Mouse (Mus musculus): Measurements from ENCODE around the gene D430041D05Rik. TPM values are rescaled to one million over a fixed set of nuclear protein-coding genes. Genes with fewer than 3 reads are reported as not detected.

D430041D05Rik gene
- polyA plus RNA-seq, 1 experiment from 2014 or later, result 1.1 TPM

DNA sequence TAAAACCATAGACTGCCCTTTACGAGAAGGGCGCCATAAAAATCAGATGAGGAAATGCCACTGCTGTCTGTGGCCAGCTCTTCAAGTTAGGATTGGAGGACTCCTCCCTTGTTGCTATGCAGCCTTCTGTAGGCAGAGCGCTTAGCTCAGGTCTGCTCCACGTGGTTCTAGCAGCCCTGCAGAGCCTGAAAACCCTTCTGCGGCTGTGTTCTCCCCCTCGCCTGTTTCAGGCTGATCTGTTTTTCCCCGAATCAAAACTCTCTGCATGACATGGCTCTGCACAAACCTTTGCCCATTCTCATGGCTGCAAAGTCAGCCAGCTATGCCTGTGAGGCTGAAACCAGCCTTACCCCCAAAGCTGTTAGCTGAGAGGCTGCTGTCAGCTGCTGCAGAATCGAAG is 91.9 kb downstream of the D430041D05Rik start:
- 64% methylated on average over 8 of the region's 8 CpGs for WGBS
- Histone ChIP-seq H3K9me3 (replicated peaks; ENCODE audit: control insufficient read depth, low read length) (no peaks in the 10 kb centered on the region), H3K4me1 (ENCODE audit: control insufficient read depth, insufficient read depth, low read length) (no peaks in the 10 kb centered on the region), H3K27ac (replicated peaks; ENCODE audit: low read depth, low read length) (no peak overlapping the region), H3K4me2 (ENCODE audit: low read depth, low read length) (no peak overlapping the region), H3K27me3 (ENCODE audit: control insufficient read depth, insufficient read depth, low read length) (no peaks in the 10 kb centered on the region), H3K9ac (replicated peaks; ENCODE audit: low read length) (no peak overlapping the region), H3K4me3 (ENCODE audit: low read depth, low read length) (no peak overlapping the region), H3K36me3 (replicated peaks; ENCODE audit: control insufficient read depth, insufficient read depth, low read depth, low read length) (no peaks in the 10 kb centered on the region)
- DNase-seq (ENCODE audit: low spot score), result no peak
- ATAC-seq (replicated peaks; ENCODE audit: insufficient number of reproducible peaks, low FRiP score, low TSS enrichment, low read depth), result no peak

DNA sequence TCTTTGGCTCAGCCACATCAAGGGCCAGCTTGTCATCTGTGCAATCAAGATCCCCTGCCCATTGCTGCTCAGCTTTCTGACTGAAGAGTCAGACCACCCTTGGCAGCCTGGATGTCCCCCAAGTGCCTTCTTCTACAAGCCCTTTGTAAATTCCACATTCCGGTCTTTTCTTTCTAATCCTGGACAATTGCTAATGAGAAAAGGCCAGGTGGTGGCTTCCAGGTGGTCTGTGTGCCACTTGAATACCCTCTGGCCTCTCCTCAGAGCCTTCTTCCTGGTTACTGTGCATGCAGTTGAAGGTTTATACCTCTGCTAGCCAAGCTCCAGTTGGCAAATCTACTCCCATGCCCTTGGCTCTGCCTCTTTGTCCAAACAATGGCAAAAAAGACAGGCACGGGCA is 92.6 kb downstream of the D430041D05Rik start:
- H3K36me3 ChIP-seq (replicated peaks; ENCODE audit: control insufficient read depth, insufficient read depth, low read depth, low read length), result no peaks in the 10 kb centered on the region
- no peak overlapping the region for H3K4me2 ChIP-seq (ENCODE audit: low read depth, low read length)
- ATAC-seq (replicated peaks; ENCODE audit: insufficient number of reproducible peaks, low FRiP score, low TSS enrichment, low read depth) (no peak), DNase-seq (ENCODE audit: low spot score) (no peak)
- no peak overlapping the region for H3K9ac ChIP-seq (replicated peaks; ENCODE audit: low read length)
- H3K4me3 ChIP-seq (ENCODE audit: low read depth, low read length), result no peak overlapping the region
- H3K27ac ChIP-seq (replicated peaks; ENCODE audit: low read depth, low read length), result no peak overlapping the region
- WGBS, result 76% methylated on average over 2 of the region's 2 CpGs
- no peaks in the 10 kb centered on the region for H3K9me3 ChIP-seq (replicated peaks; ENCODE audit: control insufficient read depth, low read length)
- H3K4me1 ChIP-seq (ENCODE audit: control insufficient read depth, insufficient read depth, low read length), result no peaks in the 10 kb centered on the region
- no peaks in the 10 kb centered on the region for H3K27me3 ChIP-seq (ENCODE audit: control insufficient read depth, insufficient read depth, low read length)

GRCm38 (mm10) chr2:104317631-104318030 is 93.2 kb downstream of the D430041D05Rik start:
- ATAC-seq (replicated peaks; ENCODE audit: insufficient number of reproducible peaks, low FRiP score, low TSS enrichment, low read depth) (no peak), DNase-seq (ENCODE audit: low spot score) (no peak)
- H3K4me2 ChIP-seq (ENCODE audit: low read depth, low read length), result no peak overlapping the region
- no peaks in the 10 kb centered on the region for H3K9me3 ChIP-seq (replicated peaks; ENCODE audit: control insufficient read depth, low read length)
- no peaks in the 10 kb centered on the region for H3K27me3 ChIP-seq (ENCODE audit: control insufficient read depth, insufficient read depth, low read length)
- H3K9ac ChIP-seq (replicated peaks; ENCODE audit: low read length), result no peak overlapping the region
- H3K27ac ChIP-seq (replicated peaks; ENCODE audit: low read depth, low read length), result no peak overlapping the region
- no peaks in the 10 kb centered on the region for H3K4me1 ChIP-seq (ENCODE audit: control insufficient read depth, insufficient read depth, low read length)
- H3K4me3 ChIP-seq (ENCODE audit: low read depth, low read length), result no peak overlapping the region
- 82% methylated on average over 6 of the region's 6 CpGs for WGBS
- no peaks in the 10 kb centered on the region for H3K36me3 ChIP-seq (replicated peaks; ENCODE audit: control insufficient read depth, insufficient read depth, low read depth, low read length)

GRCm38 (mm10) chr2:104316483-104316882 is 94.3 kb downstream of the D430041D05Rik start:
- Histone ChIP-seq H3K36me3 (replicated peaks; ENCODE audit: control insufficient read depth, insufficient read depth, low read depth, low read length) (no peaks in the 10 kb centered on the region), H3K4me3 (ENCODE audit: low read depth, low read length) (no peak overlapping the region)
- no peak for ATAC-seq (replicated peaks; ENCODE audit: insufficient number of reproducible peaks, low FRiP score, low TSS enrichment, low read depth)

GRCm38 (mm10) chr2:104313246-104313645 is 97.6 kb downstream of the D430041D05Rik start:
- Histone ChIP-seq H3K4me1 (ENCODE audit: control insufficient read depth, insufficient read depth, low read length) (no peaks in the 10 kb centered on the region), H3K9ac (replicated peaks; ENCODE audit: low read length) (no peak overlapping the region), H3K27ac (replicated peaks; ENCODE audit: low read depth, low read length) (no peak overlapping the region), H3K4me3 (ENCODE audit: low read depth, low read length) (no peak overlapping the region), H3K36me3 (replicated peaks; ENCODE audit: control insufficient read depth, insufficient read depth, low read depth, low read length) (no peaks in the 10 kb centered on the region), H3K27me3 (ENCODE audit: control insufficient read depth, insufficient read depth, low read length) (no peaks in the 10 kb centered on the region), H3K9me3 (replicated peaks; ENCODE audit: control insufficient read depth, low read length) (no peaks in the 10 kb centered on the region), H3K4me2 (ENCODE audit: low read depth, low read length) (no peak overlapping the region)
- WGBS, result 86% methylated on average over 6 of the region's 6 CpGs
- DNase-seq (ENCODE audit: low spot score) (no peak), ATAC-seq (replicated peaks; ENCODE audit: insufficient number of reproducible peaks, low FRiP score, low TSS enrichment, low read depth) (no peak)

More at GRCm38 (mm10) chr2:104316483-104316882, 94.3 kb downstream of the D430041D05Rik start:
- no peak for DNase-seq (ENCODE audit: low spot score)
- 90% methylated on average over 8 of the region's 8 CpGs for WGBS
- H3K4me1 ChIP-seq (ENCODE audit: control insufficient read depth, insufficient read depth, low read length), result no peaks in the 10 kb centered on the region
- no peak overlapping the region for H3K27ac ChIP-seq (replicated peaks; ENCODE audit: low read depth, low read length)
- no peak overlapping the region for H3K9ac ChIP-seq (replicated peaks; ENCODE audit: low read length)
- no peaks in the 10 kb centered on the region for H3K27me3 ChIP-seq (ENCODE audit: control insufficient read depth, insufficient read depth, low read length)
- H3K4me2 ChIP-seq (ENCODE audit: low read depth, low read length), result no peak overlapping the region
- H3K9me3 ChIP-seq (replicated peaks; ENCODE audit: control insufficient read depth, low read length), result no peaks in the 10 kb centered on the region

- H3K9ac ChIP-seq (replicated peaks; ENCODE audit: low read length), result no peak overlapping the region
- no peaks in the 10 kb centered on the region for H3K36me3 ChIP-seq (replicated peaks; ENCODE audit: control insufficient read depth, insufficient read depth, low read depth, low read length)
- H3K27me3 ChIP-seq (ENCODE audit: control insufficient read depth, insufficient read depth, low read length), result no peaks in the 10 kb centered on the region
- ATAC-seq (replicated peaks; ENCODE audit: insufficient number of reproducible peaks, low FRiP score, low TSS enrichment, low read depth) (no peak), DNase-seq (ENCODE audit: low spot score) (no peak)
- no peaks in the 10 kb centered on the region for H3K9me3 ChIP-seq (replicated peaks; ENCODE audit: control insufficient read depth, low read length)
- 72% methylated on average over 4 of the region's 4 CpGs for WGBS
- H3K4me3 ChIP-seq (ENCODE audit: low read depth, low read length), result no peak overlapping the region
- no peaks in the 10 kb centered on the region for H3K4me1 ChIP-seq (ENCODE audit: control insufficient read depth, insufficient read depth, low read length)
- no peak overlapping the region for H3K27ac ChIP-seq (replicated peaks; ENCODE audit: low read depth, low read length)
- no peak overlapping the region for H3K4me2 ChIP-seq (ENCODE audit: low read depth, low read length)
Measured at GRCm38 (mm10) chr2:104307102-104307501, 103.7 kb downstream of the D430041D05Rik start.

GRCm38 (mm10) chr2:104305722-104306121 is 105.1 kb downstream of the D430041D05Rik start:
- Histone ChIP-seq H3K36me3 (replicated peaks; ENCODE audit: control insufficient read depth, insufficient read depth, low read depth, low read length) (no peaks in the 10 kb centered on the region), H3K4me1 (ENCODE audit: control insufficient read depth, insufficient read depth, low read length) (no peaks in the 10 kb centered on the region), H3K9ac (replicated peaks; ENCODE audit: low read length) (no peak overlapping the region), H3K27me3 (ENCODE audit: control insufficient read depth, insufficient read depth, low read length) (no peaks in the 10 kb centered on the region), H3K4me3 (ENCODE audit: low read depth, low read length) (no peak overlapping the region), H3K27ac (replicated peaks; ENCODE audit: low read depth, low read length) (no peak overlapping the region), H3K9me3 (replicated peaks; ENCODE audit: control insufficient read depth, low read length) (no peaks in the 10 kb centered on the region), H3K4me2 (ENCODE audit: low read depth, low read length) (no peak overlapping the region)
- ATAC-seq (replicated peaks; ENCODE audit: insufficient number of reproducible peaks, low FRiP score, low TSS enrichment, low read depth) (no peak), DNase-seq (ENCODE audit: low spot score) (no peak)
- WGBS, result 76% methylated on average over 5 of the region's 5 CpGs

- H3K27me3 ChIP-seq (ENCODE audit: control insufficient read depth, insufficient read depth, low read length), result no peaks in the 10 kb centered on the region
- no peak overlapping the region for H3K27ac ChIP-seq (replicated peaks; ENCODE audit: low read depth, low read length)
- H3K9me3 ChIP-seq (replicated peaks; ENCODE audit: control insufficient read depth, low read length), result no peaks in the 10 kb centered on the region
- 50% methylated on average over 1 of the region's 1 CpGs for WGBS
- H3K36me3 ChIP-seq (replicated peaks; ENCODE audit: control insufficient read depth, insufficient read depth, low read depth, low read length), result no peaks in the 10 kb centered on the region
- H3K4me2 ChIP-seq (ENCODE audit: low read depth, low read length), result no peak overlapping the region
- ATAC-seq (replicated peaks; ENCODE audit: insufficient number of reproducible peaks, low FRiP score, low TSS enrichment, low read depth) (no peak), DNase-seq (ENCODE audit: low spot score) (no peak)
- H3K4me3 ChIP-seq (ENCODE audit: low read depth, low read length), result no peak overlapping the region
- H3K9ac ChIP-seq (replicated peaks; ENCODE audit: low read length), result no peak overlapping the region
- H3K4me1 ChIP-seq (ENCODE audit: control insufficient read depth, insufficient read depth, low read length), result no peaks in the 10 kb centered on the region
Measured at GRCm38 (mm10) chr2:104299912-104300311, 110.9 kb downstream of the D430041D05Rik start.
